Mouse (Mus musculus) left cerebral cortex, postnatal 36 days (tissue): ENCODE results near the gene Map3k11. TPM values are rescaled to one million over a fixed set of nuclear protein-coding genes. Genes with fewer than 3 reads are reported as not detected.

Experiments
- DNase-seq, 2 experiments: peaks; one replicate each; pipeline ENCODE4 v3.0.0; 2021 to 2022; ENCODE audit warnings: low spot score in 2 of 2, mixed read lengths in 1 of 2
- intact Hi-C: fragments of 180-260 bp; cut with DNase I; formaldehyde crosslinking; loops from one replicate; pipeline ENCODE4 v1.15.1; 2025
- microRNA-seq: library from miRNA; unstranded; fragments of <30 nt; microRNA quantifications from one replicate; pipeline ENCODE4 v1.2.0, GENCODE M21; 2022
- total RNA-seq, 2 experiments: library from RNA; stranded (reverse); gene quantifications; 2 replicates each; pipeline ENCODE4 v1.2.3; 2021

Map3k11 gene
- total RNA-seq, 2 experiments from 2014 or later = 17.3 to 19.2 TPM

DNA sequence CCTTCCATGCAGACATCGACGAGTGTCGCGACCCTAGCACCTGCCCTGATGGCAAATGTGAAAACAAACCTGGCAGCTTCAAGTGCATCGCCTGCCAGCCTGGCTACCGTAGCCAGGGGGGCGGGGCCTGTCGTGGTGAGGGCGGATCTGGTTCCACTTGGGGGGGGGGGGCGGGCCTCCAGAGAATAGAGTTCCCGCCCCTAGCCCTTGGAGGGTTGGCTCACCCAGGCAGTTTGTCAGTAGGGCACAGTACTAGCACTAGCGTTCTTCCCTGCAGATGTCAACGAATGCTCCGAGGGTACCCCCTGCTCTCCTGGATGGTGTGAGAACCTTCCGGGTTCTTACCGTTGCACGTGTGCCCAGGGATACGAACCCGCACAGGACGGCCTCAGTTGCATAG, 63.2 kb downstream of the Map3k11 start:
- intact Hi-C loops = no loop called here
- no peak for DNase-seq

Small RNA genes lying within 50 kb of the gene (microRNA-seq; reads per million reads assigned to microRNA genes)
- gene Mir6987 = 0.76 reads per million

Other genes starting within 250 kb of the Map3k11 start
- gene Fosl1, start 241.2 kb upstream of the Map3k11 start, total RNA-seq = not detected
- gene Ccdc85b, start 230.8 kb upstream of the Map3k11 start, total RNA-seq = 10 to 100 TPM; 28.5 to 31.7 TPM
- 10 to 100 TPM; 87.2 to 95.1 TPM for gene Fibp, start 228.1 kb upstream of the Map3k11 start, total RNA-seq
- under 1 TPM in 1 of 2 experiments, not detected in 1; 0.86 TPM for gene Ctsw, start 220.2 kb upstream of the Map3k11 start, total RNA-seq
- gene Efemp2, start 214.8 kb upstream of the Map3k11 start, total RNA-seq = 10 to 100 TPM; 11.2 to 16.0 TPM
- 10 to 100 TPM; 30.5 to 31.1 TPM for gene Mus81, start 200.3 kb upstream of the Map3k11 start, total RNA-seq
- 1,000 to 10,000 TPM; 1,319 to 1,567 TPM for gene Cfl1, start 198.3 kb upstream of the Map3k11 start, total RNA-seq
- 10 to 100 TPM in 1 of 2 experiments, 1 to 10 TPM in 1; 2.7 to 11.0 TPM for gene 1700020D05Rik, start 185.0 kb upstream of the Map3k11 start, total RNA-seq
- 10 to 100 TPM; 77.2 to 89.0 TPM for gene Snx32, start 178.2 kb upstream of the Map3k11 start, total RNA-seq
- gene Ovol1, start 128.1 kb upstream of the Map3k11 start, total RNA-seq = not detected
- gene Ap5b1, start 120.7 kb upstream of the Map3k11 start, total RNA-seq = 1 to 10 TPM; 6.6 to 7.3 TPM
- 10 to 100 TPM; 73.2 to 74.8 TPM for gene Rnaseh2c, start 86.9 kb upstream of the Map3k11 start, total RNA-seq
- 100 to 1,000 TPM in 1 of 2 experiments, 10 to 100 TPM in 1; 80.4 to 105 TPM for gene Kat5, start 78.5 kb upstream of the Map3k11 start, total RNA-seq
- 10 to 100 TPM; 18.1 to 19.8 TPM for gene Rela, start 51.3 kb upstream of the Map3k11 start, total RNA-seq
- 10 to 100 TPM; 14.0 to 22.8 TPM for gene Sipa1, start 25.0 kb upstream of the Map3k11 start, total RNA-seq
- 10 to 100 TPM; 66.1 to 83.1 TPM for gene Pcnx3, start 166 bp downstream of the Map3k11 start, total RNA-seq
- not detected for gene Kcnk7, start 15.6 kb downstream of the Map3k11 start, total RNA-seq
- gene Ehbp1l1, start 37.6 kb downstream of the Map3k11 start, total RNA-seq = 10 to 100 TPM; 22.9 to 27.1 TPM
- 10 to 100 TPM; 26.8 to 28.7 TPM for gene Fam89b, start 40.9 kb downstream of the Map3k11 start, total RNA-seq
- 10 to 100 TPM; 25.1 to 40.3 TPM for gene Ltbp3, start 52.2 kb downstream of the Map3k11 start, total RNA-seq
- gene Scyl1, start 82.7 kb downstream of the Map3k11 start, total RNA-seq = 10 to 100 TPM; 90.5 to 98.8 TPM
- gene Frmd8, start 186.5 kb downstream of the Map3k11 start, total RNA-seq = 10 to 100 TPM; 11.6 to 13.3 TPM
- gene Slc25a45, start 189.1 kb downstream of the Map3k11 start, total RNA-seq = 1 to 10 TPM; 3.0 to 4.1 TPM
- 1 to 10 TPM; 4.3 to 4.5 TPM for gene Tigd3, start 205.4 kb downstream of the Map3k11 start, total RNA-seq
- 10 to 100 TPM; 77.5 to 96.5 TPM for gene Dpf2, start 224.3 kb downstream of the Map3k11 start, total RNA-seq
- 1 to 10 TPM; 5.5 to 8.3 TPM for gene Cdc42ep2, start 236.1 kb downstream of the Map3k11 start, total RNA-seq